Comparison of ENCODE assay signal across 9 mouse cellular contexts in the genomic region with DNA sequence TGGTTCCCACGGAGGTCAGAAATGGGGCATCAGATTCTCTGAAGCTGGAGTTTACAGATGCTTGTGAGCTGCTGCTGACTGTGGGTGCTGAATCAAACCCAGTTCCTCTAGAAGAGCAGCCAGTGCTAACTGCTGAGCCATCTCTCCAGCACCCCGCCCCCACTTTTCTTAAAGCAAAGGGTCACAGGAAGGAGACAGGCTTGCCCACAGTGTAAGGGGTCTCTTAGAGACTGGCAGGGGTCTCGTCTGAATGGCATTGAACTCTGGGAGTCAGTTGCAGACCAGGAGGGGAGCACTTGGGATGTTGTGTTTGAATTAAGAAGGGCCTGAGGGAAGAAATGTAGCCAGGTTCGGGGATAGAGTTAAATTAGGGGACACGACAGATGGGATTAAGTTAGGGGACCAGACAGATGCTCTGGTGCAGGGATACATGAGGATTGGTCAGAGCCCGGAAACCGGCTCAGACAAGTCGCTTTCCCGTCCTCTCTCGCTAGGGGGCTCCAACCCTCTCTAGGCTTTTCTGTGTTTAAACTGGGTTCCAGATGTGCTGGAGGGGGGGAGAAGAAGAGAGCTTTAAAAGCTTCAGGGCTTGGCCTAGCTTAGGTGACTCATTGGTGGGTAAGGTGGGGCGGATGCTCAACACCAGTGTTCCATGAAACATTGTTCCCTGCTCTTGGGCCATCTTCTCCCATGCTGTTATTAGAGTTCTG. TPM values are rescaled to one million over a fixed set of nuclear protein-coding genes. Genes with fewer than 3 reads are reported as not detected.
DNase-seq lines count a peak whose midpoint lies in the region; TF ChIP-seq lines count a peak whose summit lies in the region.
"Had no signal": no experiment of that assay in that cellular context is flagged by ENCODE, and none has a peak within 500 bp of the region (broad histone marks: within the 10 kb centered on the region; RNA-seq: fewer than 3 reads in every experiment).

No protein-coding gene starts in this region.

- no peaks in the 10 kb centered on the region for H3K36me3 ChIP-seq in heart, adult 2 months (ENCODE audit: control insufficient read depth, insufficient read depth, low read length)
- H3K36me3 ChIP-seq: neural tube, embryonic 12.5 days had no signal

- no peaks in the 10 kb centered on the region for H3K79me2 ChIP-seq in heart, adult 2 months (replicated peaks; ENCODE audit: control insufficient read depth, insufficient read depth, low read length)

- peak; percentile 35 to 62 for DNase-seq in heart, adult 2 months
- DNase-seq in heart, adult 8-10 months (ENCODE audit: low spot score) = no peak
- DNase-seq in right cerebral cortex, postnatal 14 days = peak; percentile 46
- DNase-seq in right cerebral cortex, postnatal 10 days (ENCODE audit: low spot score in 2 of 2) = no peak
- DNase-seq in heart, postnatal 14 days = peak; percentile 59 to 73
- DNase-seq in mesoderm, embryonic 11.5 days (ENCODE audit: low read depth, low spot score) = peak; percentile 77
- no peak for DNase-seq in frontal cortex, postnatal 25 days (ENCODE audit: low spot score in 2 of 2)

- peak; percentile 77 for TF ChIP-seq CTCF in heart, adult 2 months (IDR thresholded peaks at IDR 0.05)
- TF ChIP-seq CTCF in bone marrow macrophage, adult 2 months (IDR thresholded peaks at IDR 0.05; ENCODE audit: low read depth, low read length) = peak; percentile 72

- peaks cover 11% of the 10 kb centered on the region for H3K4me1 ChIP-seq in heart, adult 2 months (ENCODE audit: control insufficient read depth, insufficient read depth, low read length)
- H3K4me1 ChIP-seq in bone marrow macrophage, adult 2 months (ENCODE audit: control insufficient read depth, insufficient read depth, low read length) = peaks cover 3% of the 10 kb centered on the region; the same call in 1 of the 2 replicates

- no peak overlapping the region for H3K4me3 ChIP-seq in heart, adult 2 months
- no peak overlapping the region for H3K4me3 ChIP-seq in bone marrow macrophage, adult 2 months (ENCODE audit: insufficient read depth, low read length)
- H3K4me3 ChIP-seq: neural tube, embryonic 12.5 days had no signal

- H3K27me3 ChIP-seq in heart, adult 2 months (ENCODE audit: control insufficient read depth, insufficient read depth, low read length) = peaks cover 3% of the 10 kb centered on the region; the same call in 1 of the 2 replicates

- H3K9ac ChIP-seq in heart, adult 2 months (ENCODE audit: low read depth, low read length) = no peak overlapping the region
- H3K9ac ChIP-seq: neural tube, embryonic 12.5 days had no signal

- intact Hi-C loops in heart, adult 2 months (cut with DNase I) = no loop called here
- intact Hi-C loops in heart, postnatal 14 days (cut with DNase I) = loop anchor here (1.0 kb wide), 1 partner anchor 26 kb away; no protein-coding TSS in a partner anchor

- TF ChIP-seq POLR2A in heart, adult 2 months (IDR thresholded peaks at IDR 0.05; ENCODE audit: insufficient read depth, low read depth, low read length) = no peak
- TF ChIP-seq POLR2A in bone marrow macrophage, adult 2 months (IDR thresholded peaks at IDR 0.05; ENCODE audit: borderline replicate concordance, low read depth, low read length) = no peak

- 27% methylated on average over 11 of the region's 11 CpGs for WGBS in heart, adult 2 months

- no peak overlapping the region for H3K27ac ChIP-seq in heart, adult 2 months
- H3K27ac ChIP-seq in bone marrow macrophage, adult 2 months (ENCODE audit: insufficient read depth, low read depth, low read length) = no peak overlapping the region
- H3K27ac ChIP-seq: neural tube, embryonic 12.5 days had no signal

- TF ChIP-seq EP300 in heart, adult 2 months (IDR thresholded peaks at IDR 0.05; ENCODE audit: insufficient read depth, low read depth, low read length) = no peak

RNA-seq across cellular contexts. Expression of gene Kazald1, which starts 7.0 kb away (rescaled TPM):
- total RNA-seq in heart, adult 2 months (2021) = 1 to 10 TPM; 3.6 to 3.9 TPM
- polyA plus RNA-seq in heart, adult 2 months (2012; rRNA removed) = 4.2 and 4.6 TPM in 2 replicates
- 1 to 10 TPM; 2.5 to 5.5 (median 2.8) TPM for total RNA-seq in heart, adult 8-10 months (2022)
- 0.50 and 0.55 TPM in 2 replicates for polyA plus RNA-seq in bone marrow macrophage, adult 2 months (2012; ENCODE audit: insufficient read depth, insufficient read length, missing spikeins)
- 1 to 10 TPM; 4.9 to 7.0 TPM for total RNA-seq in heart, postnatal 14 days (2021)

RNA-seq across cellular contexts. Expression of gene Sfxn3, which starts 34.7 kb away (rescaled TPM):
- 10 to 100 TPM; 10.0 to 11.1 TPM for total RNA-seq in heart, adult 2 months (2021)
- 15.5 and 18.7 TPM in 2 replicates for polyA plus RNA-seq in heart, adult 2 months (2012; rRNA removed)
- total RNA-seq in heart, adult 8-10 months (2022) = 10 to 100 TPM in 3 of 4 experiments, 1 to 10 TPM in 1; 9.0 to 10.8 (median 10.3) TPM
- 45.1 and 45.7 TPM in 2 replicates for polyA plus RNA-seq in bone marrow macrophage, adult 2 months (2012; ENCODE audit: insufficient read depth, insufficient read length, missing spikeins)
- 10 to 100 TPM; 15.7 to 19.1 TPM for total RNA-seq in heart, postnatal 14 days (2021)

RNA-seq across cellular contexts. Expression of gene Pdzd7, which starts 36.5 kb away (rescaled TPM):
- under 1 TPM in 1 of 2 experiments, not detected in 1; 0.08 TPM for total RNA-seq in heart, adult 2 months (2021)
- 0.38 and 0.43 TPM in 2 replicates for polyA plus RNA-seq in heart, adult 2 months (2012; rRNA removed)
- total RNA-seq in heart, adult 8-10 months (2022) = under 1 TPM in 1 of 4 experiments, not detected in 3; 0.46 TPM
- polyA plus RNA-seq in bone marrow macrophage, adult 2 months (2012; ENCODE audit: insufficient read depth, insufficient read length, missing spikeins) = not detected in 2 replicates
- total RNA-seq in heart, postnatal 14 days (2021) = under 1 TPM in 1 of 2 experiments, not detected in 1; 0.19 TPM

Comparison
In these comparisons a context has a peak if more than half of its experiments do, and no peak if none do; other contexts are left out.
1. DNase-seq: peak in heart, adult 2 months (2 of 2), right cerebral cortex, postnatal 14 days (single experiment), heart, postnatal 14 days (2 of 2) and mesoderm, embryonic 11.5 days (single experiment); none in heart, adult 8-10 months (single experiment), right cerebral cortex, postnatal 10 days (0 of 2) and frontal cortex, postnatal 25 days (0 of 2).